Mouse (Mus musculus) ES-E14 (cell line): ENCODE results near the gene Otop2.

Experiments used
- CHD2 ChIP-seq: IDR thresholded peaks from 2 replicates; pipeline ENCODE4 v1.6.1; 2014; ENCODE audit warnings: mild to moderate bottlenecking, low read depth, low read length, inconsistent platforms
- HCFC1 ChIP-seq: IDR thresholded peaks from 2 replicates; pipeline ENCODE4 v1.6.1; 2012; ENCODE audit warnings: low read length, inconsistent platforms, borderline replicate concordance; ENCODE audit not compliant: insufficient read depth
- MAFK ChIP-seq: IDR thresholded peaks from 2 replicates; pipeline ENCODE4 v1.6.1; 2014; ENCODE audit warnings: mild to moderate bottlenecking, low read depth, low read length, inconsistent platforms; ENCODE audit not compliant: insufficient read depth
- ZC3H11A ChIP-seq: IDR thresholded peaks from 2 replicates; pipeline ENCODE4 v1.6.1; 2012; ENCODE audit warnings: low read depth, mild to moderate bottlenecking, inconsistent platforms, low read length, borderline replicate concordance
- ZNF384 ChIP-seq: IDR thresholded peaks from 2 replicates; pipeline ENCODE4 v1.6.1; 2012; ENCODE audit warnings: low read depth, low read length, inconsistent platforms

- TF ChIP-seq ZNF384: no peak
- TF ChIP-seq HCFC1: no peak
- no peak for TF ChIP-seq ZC3H11A
- no peak for TF ChIP-seq CHD2
- TF ChIP-seq MAFK: no peak
Observed at GRCm38 (mm10) chr11:115286201-115286993, 20.6 kb upstream of the Otop2 start.
